Mouse (Mus musculus) olfactory bulb, adult 2 months (tissue): ENCODE results near the gene Fzd9. TPM values are rescaled to one million over a fixed set of nuclear protein-coding genes. Genes with fewer than 3 reads are reported as not detected.

Experiments used
- H3K27ac ChIP-seq: fragments of 200-500 bp; 2 replicates; pipeline ENCODE4 v1.5.1; 2012; ENCODE audit warnings: low read depth, low read length; ENCODE audit not compliant: insufficient read depth
- H3K4me1 ChIP-seq: fragments of 200-500 bp; 2 replicates; pipeline ENCODE4 v1.6.1; 2012; ENCODE audit warnings: low read length; ENCODE audit not compliant: control insufficient read depth, insufficient read depth
- H3K4me3 ChIP-seq: fragments of 200-500 bp; 2 replicates; pipeline ENCODE4 v1.5.1; 2012; ENCODE audit warnings: mild to moderate bottlenecking, low read depth, low read length, moderate library complexity; ENCODE audit not compliant: insufficient read depth
- CTCF ChIP-seq: fragments of 200-500 bp; IDR thresholded peaks from 2 replicates; pipeline ENCODE4 v1.5.1; 2012; ENCODE audit warnings: low read depth, mild to moderate bottlenecking, low read length, moderate library complexity; ENCODE audit not compliant: insufficient read depth
- POLR2A ChIP-seq: fragments of 200-500 bp; IDR thresholded peaks from 2 replicates; pipeline ENCODE4 v1.6.1; 2012; ENCODE audit warnings: mild to moderate bottlenecking, low read depth, low read length, moderate library complexity; ENCODE audit not compliant: insufficient read depth
- WGBS: fragments of 180-500 bp; shearing (Covaris S2); methylation state at CpG from one replicate; pipeline ENCODE4 v1.1.7; 2018; 5-methylcytosine and 5-hydroxymethylcytosine counted together
- polyA plus RNA-seq: library from polyadenylated mRNA; stranded (reverse); fragments of >200 nt; gene quantifications from 2 replicates; pipeline ENCODE4 v1.2.4, GENCODE M21; 2012; ENCODE audit warnings: low replicate concordance; ENCODE audit not compliant: missing spikeins, insufficient read depth, insufficient read length

The Fzd9 gene
- polyA plus RNA-seq, 1 experiment, result not detected

GRCm38 (mm10) chr5:135208197-135208596, 42.8 kb downstream of the Fzd9 start:
- no peak overlapping the region for H3K4me3 ChIP-seq
- H3K27ac ChIP-seq, result no peak overlapping the region
- 100% methylated on average over 1 of the region's 1 CpGs for WGBS
- H3K4me1 ChIP-seq, result no peaks in the 10 kb centered on the region
- TF ChIP-seq CTCF (no peak), POLR2A (no peak)

GRCm38 (mm10) chr5:135202763-135203162, 48.3 kb downstream of the Fzd9 start:
- H3K27ac ChIP-seq, result no peak overlapping the region
- H3K4me3 ChIP-seq, result no peak overlapping the region
- no peak for TF ChIP-seq POLR2A
- TF ChIP-seq CTCF, result no peak
- H3K4me1 ChIP-seq, result no peaks in the 10 kb centered on the region
- 83% methylated on average over 3 of the region's 3 CpGs for WGBS

Other genes with a start within 250 kb of the Fzd9 start
- not detected in 2 replicates for gene Abhd11, start 242.1 kb downstream of the Fzd9 start, polyA plus RNA-seq
- gene Stx1a, start 227.7 kb downstream of the Fzd9 start, polyA plus RNA-seq, result not detected in 2 replicates
- not detected in 2 replicates for gene Dnajc30, start 187.0 kb downstream of the Fzd9 start, polyA plus RNA-seq
- gene Bud23, start 186.3 kb downstream of the Fzd9 start, polyA plus RNA-seq, result not detected in 2 replicates
- gene Vps37d, start 173.0 kb downstream of the Fzd9 start, polyA plus RNA-seq, result not detected in 2 replicates
- not detected in 2 replicates for gene Mlxipl, start 161.3 kb downstream of the Fzd9 start, polyA plus RNA-seq
- not detected in 2 replicates for gene Tbl2, start 101.6 kb downstream of the Fzd9 start, polyA plus RNA-seq
- gene Bcl7b, start 82.9 kb downstream of the Fzd9 start, polyA plus RNA-seq, result not detected in 2 replicates
- gene Baz1b, start 64.0 kb downstream of the Fzd9 start, polyA plus RNA-seq, result 147 TPM in 1 of 2 replicates, not detected in the other
- gene Fkbp6, start 98.8 kb upstream of the Fzd9 start, polyA plus RNA-seq, result not detected in 2 replicates
- not detected in 2 replicates for gene Trim50, start 102.1 kb upstream of the Fzd9 start, polyA plus RNA-seq
- not detected in 2 replicates for gene Nsun5, start 118.7 kb upstream of the Fzd9 start, polyA plus RNA-seq
- gene Pom121, start 143.3 kb upstream of the Fzd9 start, polyA plus RNA-seq, result not detected in 2 replicates